Mouse (Mus musculus): ENCODE results near the gene Lgr4. TPM values are rescaled to one million over a fixed set of nuclear protein-coding genes. Genes with fewer than 3 reads are reported as not detected.
"Not testable (repeated sequence)": the region's sequence is repeated elsewhere in the genome, so short reads cannot be mapped to it uniquely, and the experiment has no call there.

The Lgr4 gene
- total RNA-seq (2021) = 10 to 100 TPM; 34.3 to 36.6 TPM

DNA sequence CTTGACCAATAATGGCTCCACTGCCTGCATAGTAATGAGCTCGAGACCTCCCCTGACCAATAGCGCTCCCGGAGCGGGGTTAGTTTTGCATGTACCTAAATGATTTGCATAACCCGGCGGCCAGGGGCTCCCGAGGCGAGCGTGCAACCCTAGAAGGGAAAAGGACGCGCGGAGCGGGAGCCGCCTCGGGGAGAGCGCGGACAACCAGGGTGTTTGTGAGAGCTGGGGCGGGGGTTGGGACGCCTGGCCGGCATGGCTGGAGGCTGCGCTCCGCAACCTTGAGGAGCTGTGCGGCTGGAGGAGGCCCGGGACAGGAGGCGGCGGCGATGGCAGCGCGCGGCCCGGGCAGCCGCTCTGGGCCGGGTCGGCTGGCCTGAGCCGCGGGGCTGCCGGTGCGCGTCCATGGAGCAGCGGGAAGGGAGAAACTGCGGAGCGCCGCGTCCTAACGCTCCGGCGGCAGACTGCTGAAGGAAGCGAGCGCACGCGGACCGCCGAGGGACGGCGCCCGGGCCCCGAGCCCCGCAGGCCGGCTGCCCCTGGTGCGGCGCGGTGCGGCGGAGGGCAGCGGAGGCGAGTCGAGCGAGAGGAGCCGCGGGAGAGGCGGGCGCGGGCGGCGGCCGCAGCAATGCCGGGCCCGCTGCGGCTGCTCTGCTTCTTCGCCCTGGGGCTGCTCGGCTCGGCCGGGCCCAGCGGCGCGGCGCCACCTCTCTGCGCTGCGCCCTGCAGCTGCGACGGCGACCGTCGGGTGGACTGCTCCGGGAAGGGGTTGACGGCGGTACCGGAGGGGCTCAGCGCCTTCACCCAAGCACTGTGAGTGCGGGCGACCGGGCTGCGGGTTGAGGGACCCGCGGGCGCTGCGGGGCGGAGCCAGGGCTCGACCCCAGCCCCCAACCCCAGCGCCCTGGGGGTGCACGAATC, at the start of gene Lgr4:
TSS of gene Lgr4 (plus strand) at position 152 of the 918 bp plus-strand sequence.
- intact Hi-C loops (cut with DNase I) = loop anchor here (1.0 kb wide), 1 partner anchor 100 kb away; the partner anchor contains the start of gene Ccdc34
- peak; percentile 96 to 97 for DNase-seq

GRCm38 (mm10) chr2:109879429-109879828, 38.0 kb upstream of the Lgr4 start:
- DNase-seq; intact Hi-C loops (cut with DNase I): not testable (repeated sequence)

- intact Hi-C loops (cut with DNase I) = no loop called here
- no peak for DNase-seq
Observed at GRCm38 (mm10) chr2:109881111-109881510, 36.3 kb upstream of the Lgr4 start.

DNA sequence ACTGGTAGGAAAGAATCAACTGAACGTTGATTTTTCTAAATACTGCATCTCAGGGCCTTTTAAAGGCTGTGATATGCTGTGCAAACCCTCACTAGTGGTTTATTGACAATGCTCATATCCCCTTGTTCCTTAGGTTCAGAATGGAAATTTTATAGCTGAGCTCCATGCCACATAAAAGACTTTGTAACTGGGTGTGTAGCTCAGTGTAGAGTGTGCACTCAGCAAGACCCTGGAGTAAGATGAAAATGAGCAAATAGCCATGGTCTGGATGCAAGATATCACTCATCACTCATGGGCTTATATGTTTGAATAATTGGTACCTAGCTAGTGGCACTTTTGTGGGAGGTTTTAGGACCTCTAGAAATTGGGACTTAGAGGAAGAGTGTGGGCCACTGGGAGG, 35.8 kb upstream of the Lgr4 start:
- no peak for DNase-seq
- intact Hi-C loops (cut with DNase I) = no loop called here

GRCm38 (mm10) chr2:109884106-109884505, 33.3 kb upstream of the Lgr4 start:
- DNase-seq = peak; percentile 56 to 64
- intact Hi-C loops (cut with DNase I) = no loop called here

- intact Hi-C loops (cut with DNase I) = no loop called here
- DNase-seq = peak; percentile 48 to 62
Observed at GRCm38 (mm10) chr2:109884507-109884906, 32.9 kb upstream of the Lgr4 start.

GRCm38 (mm10) chr2:109890068-109890467, 27.4 kb upstream of the Lgr4 start:
- no peak for DNase-seq
- intact Hi-C loops (cut with DNase I) = no loop called here

DNA sequence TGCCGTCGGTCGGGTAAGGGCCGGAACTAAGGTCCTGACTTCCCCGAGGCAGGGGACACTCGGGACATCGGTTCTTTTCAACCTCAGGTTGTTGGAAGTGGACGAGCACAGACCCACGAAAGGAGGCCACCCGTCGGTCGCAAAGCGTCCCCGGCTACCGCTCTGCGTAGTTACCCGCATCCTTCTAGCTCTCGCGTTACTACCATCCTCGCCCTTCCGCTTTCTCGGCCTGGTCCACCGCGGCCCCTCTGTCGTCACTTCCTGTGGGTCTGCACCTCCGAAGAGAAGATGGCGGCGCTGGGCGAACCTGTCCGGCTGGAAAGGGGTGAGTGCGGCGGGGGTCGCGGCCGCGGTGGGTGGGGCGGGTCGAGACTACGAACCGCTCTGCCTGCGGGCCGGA, 26.9 kb upstream of the Lgr4 start, which contains the start of gene Lin7c:
TSS of gene Lin7c (plus strand) at position 257 of the 400 bp plus-strand sequence.
- intact Hi-C loops (cut with DNase I) = no loop called here
- DNase-seq = peak; percentile 96

DNA sequence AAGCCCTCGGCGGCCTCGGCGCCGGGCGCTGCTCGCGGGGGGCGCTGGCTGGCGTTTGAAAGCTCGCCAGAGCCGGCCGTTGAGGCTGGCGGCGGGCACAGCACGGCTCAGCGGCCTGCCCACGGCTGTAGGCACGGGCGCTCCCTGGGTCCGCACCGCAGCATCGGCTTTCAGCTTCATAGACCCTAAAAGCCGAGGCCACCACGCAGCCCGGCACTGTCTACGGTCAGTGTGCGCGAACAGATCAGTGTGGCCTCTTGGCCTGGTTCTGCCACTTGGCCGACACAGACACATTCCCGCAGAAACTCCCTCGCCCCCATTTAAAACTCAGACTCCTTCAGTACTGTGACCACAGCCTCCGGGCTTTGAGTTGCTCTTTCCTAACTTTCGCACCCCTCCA, 26.4 kb upstream of the Lgr4 start:
- DNase-seq = no peak
- intact Hi-C loops (cut with DNase I) = no loop called here

DNA sequence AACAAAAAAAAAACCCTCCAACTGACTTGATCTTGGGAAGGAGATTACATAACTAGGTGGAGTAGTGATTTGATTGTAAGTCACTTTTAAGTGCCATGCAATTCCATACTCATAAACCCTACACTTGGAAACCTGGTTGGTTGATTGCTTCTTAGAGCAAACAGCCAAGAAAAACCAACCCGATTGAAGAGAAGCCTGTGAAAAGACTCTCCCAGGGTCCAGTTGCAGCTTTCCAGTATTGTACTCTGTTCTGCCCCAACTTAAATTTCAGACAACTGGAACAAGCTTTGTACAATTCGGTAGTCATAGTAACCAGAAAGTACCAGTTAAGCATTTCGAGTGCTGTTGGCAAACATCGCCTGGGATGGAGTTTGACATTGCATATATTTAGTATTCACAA, 26.0 kb upstream of the Lgr4 start:
- DNase-seq = no peak
- intact Hi-C loops (cut with DNase I) = no loop called here

DNA sequence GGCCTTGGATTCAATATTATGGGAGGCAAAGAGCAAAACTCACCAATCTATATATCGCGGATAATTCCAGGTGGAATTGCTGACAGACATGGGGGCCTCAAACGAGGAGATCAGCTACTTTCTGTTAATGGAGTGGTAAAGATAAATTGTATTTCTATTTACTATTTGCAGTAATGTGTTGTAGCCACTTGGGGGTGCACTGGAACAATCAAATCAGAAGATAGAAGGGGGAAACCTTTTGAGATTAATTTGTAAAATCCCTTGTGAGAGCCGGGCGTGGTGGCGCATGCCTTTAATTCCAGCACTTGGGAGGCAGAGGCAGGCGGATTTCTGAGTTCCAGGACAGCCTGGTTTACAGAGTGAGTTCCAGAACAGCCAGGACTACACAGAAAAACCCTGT, 21.1 kb upstream of the Lgr4 start:
- intact Hi-C loops (cut with DNase I) = no loop called here
- no peak for DNase-seq

GRCm38 (mm10) chr2:109902869-109903268, 14.6 kb upstream of the Lgr4 start:
- intact Hi-C loops (cut with DNase I) = loop anchor here (10.0 kb wide), 1 partner anchor 1082 kb away; no protein-coding TSS in a partner anchor

DNA sequence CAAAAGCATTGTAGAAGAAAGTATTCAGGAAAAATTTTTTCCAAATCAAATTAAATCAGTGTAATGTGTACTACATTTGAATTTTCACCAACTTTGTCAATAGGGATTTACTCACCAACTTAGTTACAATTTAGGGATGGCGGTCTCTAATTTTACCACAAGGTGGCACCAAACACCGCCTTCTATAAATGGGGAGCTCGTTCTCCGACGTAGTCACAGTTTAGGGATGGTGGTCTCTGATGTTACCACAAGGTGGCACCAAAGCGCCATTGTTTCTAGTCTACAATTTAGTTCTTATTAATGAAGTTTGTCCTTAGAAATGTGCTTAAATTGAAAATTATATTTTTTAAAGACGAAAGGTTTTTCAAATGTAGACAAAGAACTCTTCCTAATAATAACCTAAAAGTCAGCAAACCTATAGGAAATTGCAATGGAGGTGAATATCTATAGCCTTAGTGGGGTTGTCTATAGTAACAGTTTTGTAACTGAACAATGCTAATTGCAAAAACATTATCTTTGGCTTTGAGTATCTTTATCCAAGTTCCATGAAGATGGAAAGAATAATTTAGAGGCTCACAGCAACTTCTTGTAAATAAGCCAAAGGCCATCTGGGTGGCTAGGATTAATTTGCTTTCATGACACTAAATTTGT, 13.2 kb upstream of the Lgr4 start:
- intact Hi-C loops (cut with DNase I) = loop anchor here (1.0 to 10.0 kb wide), 3 partner anchors 301 to 1081 kb away; no protein-coding TSS in a partner anchor
- DNase-seq = peak; percentile 91 to 94

More at GRCm38 (mm10) chr2:109902869-109903268, 14.6 kb upstream of the Lgr4 start:
- no peak for DNase-seq

DNA sequence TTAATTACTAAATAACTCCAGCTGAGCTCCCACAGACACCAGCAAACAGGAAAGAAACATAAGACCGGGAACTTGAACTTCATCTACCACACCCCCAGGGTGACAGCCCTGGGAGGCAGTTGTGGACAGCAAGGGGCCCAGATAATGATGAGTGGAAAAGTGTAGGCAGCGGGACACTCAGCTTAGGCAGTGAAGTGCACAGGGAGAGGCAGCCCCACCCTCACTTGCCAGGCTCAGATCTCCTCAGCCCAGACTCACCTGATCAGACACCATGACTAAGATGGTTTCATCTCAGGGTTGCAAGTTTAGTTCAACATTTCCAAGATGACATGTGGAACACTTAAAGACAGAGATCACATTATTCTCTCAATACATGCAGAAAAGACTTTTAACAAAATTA, 8.3 kb upstream of the Lgr4 start:
- intact Hi-C loops (cut with DNase I) = loop anchor here (10.0 kb wide), 1 partner anchor 1076 kb away; no protein-coding TSS in a partner anchor
- DNase-seq = no peak

DNA sequence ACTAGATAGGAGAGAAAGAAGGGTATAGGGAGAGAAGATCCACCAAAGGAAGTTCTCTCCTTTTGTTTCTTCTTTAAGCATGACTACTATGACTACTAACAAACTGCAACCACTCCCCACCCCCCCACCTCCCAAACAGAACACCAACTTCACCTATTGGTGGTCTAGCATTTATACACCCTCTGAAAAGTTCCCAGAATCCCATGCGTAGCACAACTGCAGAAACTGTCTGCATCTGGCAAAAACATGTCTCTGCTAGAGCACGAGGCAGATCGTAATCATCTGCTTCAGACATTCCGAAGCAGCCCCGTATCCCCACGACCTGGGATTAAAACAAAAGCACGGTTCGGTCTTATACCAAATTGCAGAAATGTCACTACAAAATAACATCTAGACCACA, 5.2 kb upstream of the Lgr4 start:
- intact Hi-C loops (cut with DNase I) = no loop called here
- DNase-seq = no peak

DNA sequence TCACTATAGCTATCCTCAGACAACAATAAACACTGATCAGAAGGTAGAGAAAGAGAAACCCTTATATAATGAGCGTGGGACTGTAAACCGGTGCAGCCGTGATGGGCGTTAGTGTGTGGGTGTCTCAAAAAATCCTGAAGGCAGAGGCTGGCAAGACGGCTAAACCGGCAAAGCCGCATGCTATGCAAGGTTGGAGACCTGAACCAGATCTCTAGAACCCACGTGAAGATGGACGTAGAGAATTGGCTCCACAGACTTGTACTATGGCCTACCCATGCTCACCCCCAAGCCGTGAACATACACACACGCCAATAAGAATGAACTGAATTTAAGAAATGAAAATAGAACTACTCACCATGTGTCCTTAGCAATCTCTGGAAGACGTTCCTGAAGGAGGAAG, 4.7 kb upstream of the Lgr4 start:
- intact Hi-C loops (cut with DNase I) = no loop called here
- no peak for DNase-seq

DNA sequence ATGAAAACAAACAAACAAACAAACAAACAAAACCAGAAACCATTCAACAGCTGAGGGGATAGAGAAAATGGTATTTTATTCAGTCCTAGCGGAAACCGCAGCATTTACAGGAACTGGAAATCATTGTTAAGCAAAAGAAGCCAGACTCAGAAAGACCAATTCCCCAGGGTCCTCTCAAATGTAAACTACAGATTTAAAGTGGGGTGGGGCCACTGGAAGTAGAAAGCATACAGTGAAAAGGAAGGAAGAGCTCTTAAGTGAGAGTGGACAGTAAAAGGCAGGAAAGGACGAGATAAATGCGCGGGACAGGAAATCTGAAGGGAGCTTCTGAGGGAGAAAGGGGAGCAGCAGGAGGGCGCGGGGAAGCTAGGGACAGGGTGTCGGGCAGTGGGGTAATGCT, 4.2 kb upstream of the Lgr4 start:
- no peak for DNase-seq
- intact Hi-C loops (cut with DNase I) = no loop called here

GRCm38 (mm10) chr2:109914601-109915000, 2.8 kb upstream of the Lgr4 start:
- intact Hi-C loops (cut with DNase I) = no loop called here

GRCm38 (mm10) chr2:109916782-109917495, 508 bp upstream of the Lgr4 start:
- DNase-seq = no peak
- intact Hi-C loops (cut with DNase I) = loop anchor here (1.0 kb wide), 1 partner anchor 100 kb away; the partner anchor contains the start of gene Ccdc34

More at GRCm38 (mm10) chr2:109914601-109915000, 2.8 kb upstream of the Lgr4 start:
- no peak for DNase-seq

- intact Hi-C loops (cut with DNase I) = no loop called here
- peak; percentile 35 to 45 for DNase-seq
Observed at GRCm38 (mm10) chr2:109918592-109919262, 1.3 kb downstream of the Lgr4 start.

All from heart, postnatal 10 days (tissue).